Mouse (Mus musculus) skeletal muscle tissue, adult 2 months (tissue): ENCODE data around the gene Ralgps1.

ENCODE experiments used
- DNase-seq: peaks from one replicate; pipeline ENCODE4 v3.0.0-alpha.2; 2012; ENCODE audit warnings: low read depth, low spot score

Ralgps1 gene

DNA sequence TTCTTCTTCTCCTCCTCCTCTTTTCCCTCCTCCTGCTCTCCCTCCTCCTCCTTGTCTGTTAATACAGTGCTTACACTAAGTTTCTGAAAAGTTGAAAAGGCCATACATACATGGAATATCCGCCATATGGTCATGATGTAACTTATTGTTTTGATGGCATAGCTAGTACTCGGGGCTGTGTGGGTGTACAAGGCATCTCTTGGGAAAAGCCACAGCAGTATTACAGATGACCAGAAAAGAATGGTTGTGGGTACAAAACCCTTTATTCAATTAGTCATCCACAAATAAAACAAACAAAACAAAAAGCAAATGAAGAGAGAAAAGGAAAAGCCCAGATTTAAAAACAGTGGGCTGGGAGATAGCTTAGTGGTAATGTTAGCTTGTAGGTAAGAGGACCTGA is 90.8 kb downstream of the Ralgps1 start:
- no peak for DNase-seq

GRCm38 (mm10) chr2:33279758-33280157 is 91.5 kb downstream of the Ralgps1 start:
- DNase-seq, result no peak

DNA sequence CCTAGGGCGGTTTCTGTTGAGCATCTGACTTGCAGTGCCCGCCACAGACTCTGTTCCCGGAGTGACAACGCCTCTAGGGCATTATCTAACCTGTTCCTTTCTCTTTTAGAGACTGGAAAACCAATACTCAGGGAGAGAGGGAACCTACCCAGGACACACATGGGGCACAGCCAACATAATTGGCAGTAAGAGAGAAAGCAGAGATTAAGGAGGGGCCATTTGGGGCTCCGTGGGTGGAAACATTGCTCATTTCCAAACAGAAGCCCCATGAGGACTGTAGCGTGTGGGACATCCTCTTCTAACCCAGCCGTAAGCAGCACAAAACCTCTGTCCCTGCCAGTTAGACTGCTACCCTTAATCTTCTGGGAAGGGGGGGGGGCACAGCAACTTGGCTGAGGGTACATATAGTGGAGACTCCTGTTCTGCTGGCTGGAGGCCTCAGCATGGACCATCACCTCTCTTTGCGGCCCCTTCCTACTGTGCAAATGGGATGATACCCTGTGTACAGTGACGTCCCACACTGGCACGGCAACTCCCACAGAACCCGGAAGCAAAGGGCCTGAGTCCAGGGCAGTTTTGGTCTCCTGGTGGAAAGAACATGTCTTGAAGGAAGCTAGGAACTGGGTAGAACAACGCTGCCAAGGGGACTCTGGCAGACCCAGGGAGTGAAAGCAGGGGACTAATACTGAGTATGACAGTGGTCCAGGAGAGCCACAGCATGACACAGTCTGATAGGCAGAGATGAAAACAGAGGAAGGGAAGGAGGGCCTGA is 96.4 kb downstream of the Ralgps1 start:
- peak; percentile 64 for DNase-seq

GRCm38 (mm10) chr2:33272665-33273439 is 98.4 kb downstream of the Ralgps1 start:
- no peak for DNase-seq

DNA sequence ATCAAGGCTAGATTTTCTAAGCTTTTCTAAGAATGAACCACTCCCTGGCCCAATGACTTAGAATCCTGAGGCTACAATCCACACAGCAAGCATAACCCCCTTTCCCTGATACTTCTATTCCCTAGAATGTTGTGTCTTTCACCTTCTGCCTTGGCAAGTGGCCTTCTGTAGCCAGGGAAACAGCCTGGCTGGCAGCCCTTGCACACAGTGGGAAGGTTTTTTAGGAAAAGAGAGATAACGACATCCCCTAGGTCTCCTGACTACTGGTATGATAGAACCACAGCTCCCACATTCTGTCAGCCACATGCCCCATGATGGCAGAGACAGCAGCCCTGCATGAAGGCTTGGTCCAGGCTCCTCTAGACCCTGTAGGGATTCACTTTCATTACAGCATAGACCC is 99.8 kb downstream of the Ralgps1 start:
- DNase-seq, result no peak

- no peak for DNase-seq
Measured at GRCm38 (mm10) chr2:33270569-33270968, 100.7 kb downstream of the Ralgps1 start.

DNA sequence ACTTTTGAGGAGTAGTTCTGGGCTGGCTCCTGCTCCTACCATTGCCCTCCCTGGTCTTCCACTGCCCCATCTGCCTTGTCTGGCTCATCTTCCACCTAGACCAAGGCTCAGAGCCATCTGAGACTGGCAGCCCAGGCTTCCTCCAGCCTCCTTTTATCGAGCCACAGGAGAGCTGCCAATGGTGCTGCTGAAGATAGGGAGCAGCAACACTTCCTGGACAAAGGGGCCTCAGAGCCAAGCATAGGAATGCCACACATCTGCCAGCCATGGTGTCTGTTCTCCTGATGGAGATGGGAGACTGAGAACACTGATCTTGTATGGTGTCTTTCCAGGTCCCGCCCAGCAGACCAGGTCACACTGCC is 102.2 kb downstream of the Ralgps1 start:
- no peak for DNase-seq

- DNase-seq, result peak; percentile 64
Measured at GRCm38 (mm10) chr2:33268384-33269131, 102.7 kb downstream of the Ralgps1 start.

GRCm38 (mm10) chr2:33267075-33267474 is 104.2 kb downstream of the Ralgps1 start:
- DNase-seq, result no peak

GRCm38 (mm10) chr2:33265793-33266192 is 105.5 kb downstream of the Ralgps1 start:
- no peak for DNase-seq

- no peak for DNase-seq
Measured at GRCm38 (mm10) chr2:33261475-33261874, 109.8 kb downstream of the Ralgps1 start.

GRCm38 (mm10) chr2:33260772-33261171 is 110.5 kb downstream of the Ralgps1 start:
- DNase-seq, result no peak

DNA sequence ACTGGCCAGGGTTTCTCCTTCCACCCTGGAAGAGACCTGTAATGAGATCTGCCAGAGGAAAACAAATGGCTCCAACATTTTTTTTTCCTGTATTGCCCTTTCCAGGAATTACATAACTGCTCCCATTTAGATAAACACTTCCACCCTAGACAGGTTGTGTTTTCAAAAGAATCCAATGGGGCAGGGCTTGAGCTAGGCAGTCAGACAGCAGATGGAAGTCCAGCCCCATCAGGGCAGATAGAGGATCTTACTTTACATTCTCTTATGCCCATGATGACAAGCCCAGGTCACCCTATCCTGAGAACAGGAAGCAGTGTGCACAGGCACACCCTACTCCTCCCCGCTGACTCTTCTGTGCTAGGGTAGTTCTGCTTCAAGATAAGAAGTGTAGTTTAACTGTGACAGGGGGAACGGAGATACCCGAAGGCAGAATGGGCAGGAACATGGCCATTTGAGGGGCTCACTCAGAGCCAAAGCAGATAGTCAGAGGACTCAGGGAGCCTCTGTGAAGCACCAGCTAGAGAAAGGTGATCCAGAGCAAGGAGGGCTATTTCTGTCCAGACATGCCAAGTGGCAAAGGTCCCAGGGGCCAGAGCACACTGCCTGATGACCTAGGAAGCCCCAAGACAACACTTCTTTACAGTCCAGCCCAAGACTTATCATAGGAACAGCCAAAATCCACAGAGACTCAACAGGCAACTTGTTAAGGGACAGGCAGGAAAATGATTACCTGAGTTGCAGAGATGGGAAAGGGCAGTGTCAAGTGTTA is 114.3 kb downstream of the Ralgps1 start:
- peak; percentile 80 for DNase-seq

DNA sequence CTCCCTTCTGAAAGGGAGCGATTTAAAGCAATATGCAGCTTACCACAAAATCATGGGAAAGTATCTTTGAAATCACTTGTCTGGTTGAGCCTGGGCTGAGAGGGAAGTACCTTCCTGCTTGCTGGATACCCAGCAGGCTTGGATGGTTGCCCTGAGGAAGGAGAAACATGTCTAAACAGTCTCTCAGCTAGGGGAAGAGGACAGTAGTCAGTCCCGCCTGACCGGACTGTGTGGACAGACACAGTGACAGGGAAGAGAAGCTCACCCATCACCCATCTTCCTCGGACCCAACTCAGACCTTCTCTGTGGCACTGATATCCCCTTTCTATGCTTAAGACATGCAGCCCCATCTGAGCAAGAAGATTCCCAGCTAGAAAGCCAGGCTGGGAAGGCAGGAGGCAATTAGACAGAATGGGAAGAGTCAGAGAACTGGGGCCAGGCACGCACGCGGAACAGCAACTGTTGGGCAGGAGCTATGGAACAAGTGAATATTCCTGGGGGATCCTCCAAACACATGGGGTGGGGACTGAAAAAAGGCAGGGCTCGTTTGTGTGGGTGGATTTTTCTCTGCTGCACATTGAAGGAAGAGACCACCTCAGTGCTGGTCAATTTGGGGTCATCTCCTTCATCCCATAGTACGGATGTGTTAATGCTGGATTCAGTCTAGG is 116.8 kb downstream of the Ralgps1 start:
- DNase-seq, result no peak

DNA sequence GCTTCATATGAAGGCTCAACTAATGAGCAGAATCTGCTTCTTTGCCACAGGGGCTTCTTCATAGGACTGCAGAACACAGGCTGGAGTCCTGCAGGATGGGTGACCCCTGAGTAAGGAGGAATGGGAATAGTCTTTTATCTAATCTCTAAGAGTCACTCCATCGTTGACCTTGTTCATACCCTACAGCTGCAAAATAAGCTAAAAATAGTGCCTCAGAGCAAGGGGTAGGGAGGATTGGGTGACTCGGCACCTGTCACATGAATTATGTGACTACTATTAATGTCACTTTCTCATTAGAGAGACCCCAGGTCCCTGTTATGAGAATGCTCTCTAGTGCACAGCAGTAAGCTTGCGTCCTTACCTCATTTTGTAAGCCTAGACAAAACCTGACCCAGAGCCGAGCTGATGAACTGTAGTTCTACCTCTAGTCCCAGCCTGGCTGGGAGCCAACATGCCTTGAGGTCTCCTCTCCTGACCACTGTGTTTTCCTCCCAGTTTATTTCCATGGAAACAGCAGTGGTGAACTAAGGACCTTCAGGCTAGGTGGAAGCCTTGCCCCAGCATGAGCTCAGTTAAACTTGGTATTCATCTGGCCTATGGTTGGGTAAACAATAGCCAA is 117.6 kb downstream of the Ralgps1 start:
- DNase-seq, result peak; percentile 51

DNA sequence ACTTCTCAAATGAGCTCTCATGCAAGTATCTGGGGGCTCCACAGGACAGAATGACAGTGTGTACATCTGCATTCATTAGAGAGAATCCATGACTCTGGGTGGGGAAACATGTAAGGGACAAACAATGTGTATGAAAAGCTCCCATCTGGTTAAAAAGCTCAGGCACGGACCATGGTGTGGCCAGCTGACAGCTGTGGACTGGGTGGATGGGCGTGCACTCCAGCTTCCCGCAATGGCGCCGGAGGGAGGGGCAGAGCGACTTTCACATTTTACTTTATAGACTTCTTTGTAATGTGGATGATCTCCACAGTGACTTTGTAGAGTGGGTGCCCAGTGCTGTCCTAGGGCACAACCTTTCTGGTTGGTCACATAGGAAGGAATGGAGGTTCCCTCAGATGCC is 118.5 kb downstream of the Ralgps1 start:
- no peak for DNase-seq

GRCm38 (mm10) chr2:33249922-33250633 is 121.2 kb downstream of the Ralgps1 start:
- DNase-seq, result no peak

DNA sequence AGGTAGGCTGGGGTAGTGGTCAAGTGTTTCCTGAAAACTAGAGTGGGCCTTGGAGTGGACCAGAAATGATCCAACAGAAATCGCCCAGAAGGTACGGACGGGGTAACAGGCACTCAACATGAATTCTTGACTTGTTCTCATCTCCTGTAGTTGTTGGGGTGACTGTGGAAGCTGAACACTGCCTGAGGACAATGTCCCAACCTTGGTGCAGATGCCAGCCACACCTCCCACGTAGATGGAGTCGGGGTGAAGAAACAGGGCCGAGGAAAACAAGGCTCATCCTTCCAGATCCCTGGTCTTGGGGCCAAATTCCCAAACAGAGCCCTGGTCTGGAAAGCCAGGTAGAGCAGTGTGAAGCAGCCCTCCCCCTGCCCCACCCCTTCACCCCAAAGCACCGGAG is 122.7 kb downstream of the Ralgps1 start:
- no peak for DNase-seq

- no peak for DNase-seq
Measured at GRCm38 (mm10) chr2:33246841-33247240, 124.4 kb downstream of the Ralgps1 start.

GRCm38 (mm10) chr2:33245350-33245749 is 125.9 kb downstream of the Ralgps1 start:
- DNase-seq, result no peak
